Mouse (Mus musculus) liver, embryonic 14.5 days (tissue): ENCODE data around the gene Epyc. TPM values are rescaled to one million over a fixed set of nuclear protein-coding genes. Genes with fewer than 3 reads are reported as not detected.

Experiments used
- ATAC-seq: fragments of 200-750 bp; cut with Nextera tagmentation; 2 replicates; pipeline ENCODE4 v1.8.0; 2017; ENCODE audit warnings: moderate number of reproducible peaks, mild to moderate bottlenecking, moderate library complexity; ENCODE audit not compliant: insufficient read depth
- DNase-seq, 3 experiments: peaks; one replicate each; pipeline ENCODE4 v3.0.0-alpha.2; 2012 to 2013; ENCODE audit warnings: low read depth in 3 of 3, low spot score in 3 of 3
- H3K27ac ChIP-seq: fragments of 300-500 bp; sonication (generic); 2 replicates; pipeline ENCODE4 v1.5.1; 2014; ENCODE audit warnings: moderate library complexity, mild to moderate bottlenecking, control low read depth, inconsistent platforms
- H3K27me3 ChIP-seq: fragments of 300-500 bp; sonication (generic); 2 replicates; pipeline ENCODE4 v1.6.1; 2014; ENCODE audit warnings: mild to moderate bottlenecking, low read length, moderate library complexity; ENCODE audit not compliant: control insufficient read depth, insufficient read depth
- H3K36me3 ChIP-seq: fragments of 300-500 bp; sonication (generic); replicated peaks from 2 replicates; pipeline ENCODE4 v1.6.1; 2014; ENCODE audit warnings: low read depth; ENCODE audit not compliant: control insufficient read depth, insufficient read depth
- H3K4me1 ChIP-seq, 2 experiments: fragments of 200-500 bp in 1 of 2; fragments of 300-500 bp in 1 of 2; sonication (generic) in 1 of 2; replicated peaks; 2 replicates each; pipeline ENCODE4 v1.6.1; 2012 to 2014; ENCODE audit warnings: antibody characterized with exemption in 1 of 2, inconsistent platforms in 1 of 2, low read length in 1 of 2; ENCODE audit not compliant: control insufficient read depth in 2 of 2, insufficient read depth in 2 of 2
- H3K4me2 ChIP-seq: fragments of 300-500 bp; sonication (generic); 2 replicates; pipeline ENCODE4 v1.6.1; 2014; ENCODE audit warnings: low read depth, mild to moderate bottlenecking, control low read depth, moderate library complexity
- H3K4me3 ChIP-seq, 2 experiments: fragments of 200-500 bp in 1 of 2; fragments of 300-500 bp in 1 of 2; sonication (generic) in 1 of 2; 2 replicates each; pipeline ENCODE4 v1.5.1; 2012 to 2014; ENCODE audit warnings: low read depth in 2 of 2, low read length in 2 of 2, mild to moderate bottlenecking in 2 of 2, control low read depth in 1 of 2, inconsistent platforms in 1 of 2, moderate library complexity in 1 of 2; ENCODE audit not compliant: insufficient read depth in 1 of 2
- H3K9ac ChIP-seq: fragments of 300-500 bp; sonication (generic); replicated peaks from 2 replicates; pipeline ENCODE4 v1.6.1; 2014; ENCODE audit warnings: mild to moderate bottlenecking, control low read depth, moderate library complexity
- H3K9me3 ChIP-seq: fragments of 300-500 bp; sonication (generic); 2 replicates; pipeline ENCODE4 v1.6.1; 2016; ENCODE audit warnings: low read length, mixed read lengths; ENCODE audit not compliant: control insufficient read depth
- CTCF ChIP-seq: IDR thresholded peaks from 2 replicates; pipeline ENCODE4 v1.5.1; 2016; ENCODE audit warnings: antibody characterized with exemption, low read depth, control low read depth
- EP300 ChIP-seq: IDR thresholded peaks from 2 replicates; pipeline ENCODE4 v1.6.1; 2016; ENCODE audit warnings: antibody characterized with exemption, low read depth
- WGBS: fragments of 180-500 bp; shearing (Covaris S2); extraction: QIAGEN DNeasy Blood & Tissue Kit; methylation state at CpG from one replicate; pipeline ENCODE4 v1.1.7; 2014; ENCODE audit not compliant: insufficient replicate concordance; 5-methylcytosine and 5-hydroxymethylcytosine counted together
- polyA plus RNA-seq, 2 experiments: library from polyadenylated mRNA; depleted of rRNA in 1 of 2; stranded (reverse) in 1 of 2; unstranded in 1 of 2; fragments of >200 nt; fragmentation: Nextera tagmentation in 1 of 2; extraction: Ambion mirVana in 1 of 2; gene quantifications; 2 replicates each; pipeline versions ENCODE4 v1.2.1 to v1.2.3; 2012 to 2014

Epyc gene
- polyA plus RNA-seq, 2 experiments, result not detected

DNA sequence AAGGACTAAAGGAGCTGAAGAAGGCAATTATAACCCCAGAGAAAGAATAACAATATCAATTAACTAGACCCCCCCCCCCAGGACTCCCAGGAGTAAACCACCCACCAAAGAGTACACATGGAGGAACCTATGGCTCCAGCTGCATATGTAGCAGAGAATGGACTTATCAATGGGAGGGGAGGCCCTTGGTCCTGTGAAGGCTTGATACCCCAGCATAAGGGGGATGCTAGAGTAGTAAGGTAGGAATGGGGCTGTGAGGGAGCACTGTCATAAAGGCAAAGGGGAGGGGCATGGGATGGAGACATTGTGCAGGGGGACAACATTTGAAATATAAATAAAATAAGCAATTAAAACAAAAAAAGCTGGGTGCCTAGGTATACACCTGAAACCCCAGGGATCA lies 58.5 kb downstream of the Epyc start:
- Histone ChIP-seq H3K27ac (no peak overlapping the region), H3K36me3 (no peaks in the 10 kb centered on the region), H3K9ac (no peak overlapping the region), H3K9me3 (no peaks in the 10 kb centered on the region), H3K27me3 (no peaks in the 10 kb centered on the region), H3K4me3 (no peak overlapping the region), H3K4me2 (no peak overlapping the region), H3K4me1 (no peaks in the 10 kb centered on the region)
- DNase-seq, result no peak
- TF ChIP-seq EP300 (no peak), CTCF (no peak)
- no peak for ATAC-seq

DNA sequence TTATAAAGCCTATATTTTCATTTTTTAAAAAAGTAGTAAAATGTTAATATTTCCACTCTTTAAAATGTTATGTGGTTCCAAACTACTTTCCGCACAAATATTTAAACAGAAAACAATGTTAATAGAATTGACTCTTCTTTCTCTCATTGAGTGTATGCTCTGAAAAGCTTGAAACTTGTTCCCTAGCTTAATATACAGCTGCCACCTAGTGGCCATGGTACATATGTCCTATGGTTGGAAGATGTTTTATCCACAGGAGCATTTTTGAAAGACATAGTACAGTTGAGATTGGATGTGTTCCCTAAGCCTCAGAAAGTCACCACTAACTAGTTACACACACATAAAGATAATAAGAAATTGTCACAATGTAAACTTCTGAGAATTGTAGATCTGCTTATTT lies 60.7 kb downstream of the Epyc start:
- no peaks in the 10 kb centered on the region for H3K36me3 ChIP-seq
- H3K27me3 ChIP-seq, result no peaks in the 10 kb centered on the region
- 38% methylated on average over 1 of the region's 1 CpGs for WGBS
- H3K9me3 ChIP-seq, result no peaks in the 10 kb centered on the region
- no peak overlapping the region for H3K4me3 ChIP-seq
- peak in 1 of 3 experiments; percentile 7 for DNase-seq
- no peaks in the 10 kb centered on the region for H3K4me1 ChIP-seq
- H3K9ac ChIP-seq, result no peak overlapping the region
- ATAC-seq, result no peak
- no peak overlapping the region for H3K27ac ChIP-seq
- TF ChIP-seq EP300 (no peak), CTCF (peak; percentile 42; the same call in 1 of the 2 replicates)
- H3K4me2 ChIP-seq, result no peak overlapping the region

GRCm38 (mm10) chr10:97712687-97713086 lies 68.8 kb downstream of the Epyc start:
- Histone ChIP-seq H3K36me3 (no peaks in the 10 kb centered on the region), H3K9ac (no peak overlapping the region), H3K4me2 (no peak overlapping the region), H3K4me1 (no peaks in the 10 kb centered on the region), H3K27me3 (no peaks in the 10 kb centered on the region), H3K27ac (no peak overlapping the region), H3K4me3 (no peak overlapping the region), H3K9me3 (no peaks in the 10 kb centered on the region)
- DNase-seq (peak in 1 of 3 experiments; percentile 16), ATAC-seq (no peak)
- TF ChIP-seq CTCF, result peak; percentile 70
- TF ChIP-seq EP300, result no peak
- 2% methylated on average over 5 of the region's 5 CpGs for WGBS

- TF ChIP-seq EP300 (no peak), CTCF (no peak)
- H3K4me2 ChIP-seq, result no peak overlapping the region
- no peak overlapping the region for H3K27ac ChIP-seq
- no peak for DNase-seq
- no peak overlapping the region for H3K9ac ChIP-seq
- no peaks in the 10 kb centered on the region for H3K9me3 ChIP-seq
- no peak for ATAC-seq
- H3K27me3 ChIP-seq, result no peaks in the 10 kb centered on the region
- H3K36me3 ChIP-seq, result no peaks in the 10 kb centered on the region
- no peaks in the 10 kb centered on the region for H3K4me1 ChIP-seq
- no peak overlapping the region for H3K4me3 ChIP-seq
- WGBS, result 53% methylated on average over 4 of the region's 4 CpGs
These were observed 70.7 kb downstream of the Epyc start for GRCm38 (mm10) chr10:97714584-97714983.

DNA sequence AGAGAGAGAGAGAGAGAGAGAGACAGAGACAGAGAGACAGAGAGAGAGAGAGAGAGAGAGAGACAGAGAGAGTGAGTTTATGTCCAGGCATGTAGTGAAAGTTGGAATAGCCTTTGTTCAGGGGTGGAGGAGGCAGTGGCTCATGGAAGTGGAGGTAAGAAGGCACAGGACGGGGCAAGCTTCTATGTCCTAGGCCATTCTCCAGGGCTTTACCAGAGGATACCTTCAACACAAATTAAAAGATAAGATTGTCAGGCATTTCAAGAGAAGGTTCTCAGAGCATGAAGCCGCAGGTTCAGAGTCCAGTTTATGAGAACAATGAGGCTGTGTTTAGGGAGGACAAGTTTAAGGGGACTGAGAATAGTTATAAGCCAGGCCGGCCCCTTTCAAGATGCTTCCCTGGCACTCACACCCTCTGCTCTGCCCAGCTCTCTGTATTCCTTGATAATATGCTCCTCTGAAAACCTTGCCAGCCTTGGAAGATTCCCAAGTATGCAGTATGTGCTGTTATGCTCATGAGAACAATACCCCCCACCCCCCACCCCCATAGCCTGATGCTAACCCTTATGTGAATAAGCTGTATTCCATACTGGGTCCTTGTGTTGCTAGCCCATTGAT lies 71.5 kb downstream of the Epyc start:
- TF ChIP-seq CTCF (no peak), EP300 (no peak)
- WGBS, result 61% methylated on average over 3 of the region's 3 CpGs
- H3K4me1 ChIP-seq, result no peaks in the 10 kb centered on the region
- no peak overlapping the region for H3K4me2 ChIP-seq
- no peaks in the 10 kb centered on the region for H3K36me3 ChIP-seq
- no peak for ATAC-seq
- H3K9me3 ChIP-seq, result no peaks in the 10 kb centered on the region
- no peak overlapping the region for H3K4me3 ChIP-seq
- DNase-seq, result no peak
- no peaks in the 10 kb centered on the region for H3K27me3 ChIP-seq
- no peak overlapping the region for H3K27ac ChIP-seq
- H3K9ac ChIP-seq, result no peak overlapping the region
